ENCODE assay signal across 7 mouse cellular contexts in genomic region chr2:152020255-152020654, GRCm38 (mm10). TPM values are rescaled to one million over a fixed set of nuclear protein-coding genes. Genes with fewer than 3 reads are reported as not detected.
DNase-seq lines count a peak whose midpoint lies in the region; ATAC-seq and TF ChIP-seq lines count a peak whose summit lies in the region.

No protein-coding gene starts in this region.

- ATAC-seq in embryonic facial prominence, embryonic 11.5 days (replicated peaks; ENCODE audit: insufficient number of reproducible peaks, low FRiP score, low TSS enrichment, low read depth): 0 out of 2 replicates have a peak, but pooled peaks have one; percentile 6

- no peaks in the 10 kb centered on the region for H3K36me3 ChIP-seq in testis, adult 2 months (ENCODE audit: control insufficient read depth, insufficient read depth, low read length)
- H3K36me3 ChIP-seq in embryonic facial prominence, embryonic 11.5 days (replicated peaks; ENCODE audit: control insufficient read depth, insufficient read depth, low read depth, low read length): no peaks in the 10 kb centered on the region

- TF ChIP-seq CTCF in testis, adult 2 months (IDR thresholded peaks at IDR 0.05; ENCODE audit: control insufficient read depth, insufficient read depth, insufficient replicate concordance, low read depth, low read length): peak; percentile 79; the same call in 1 of the 2 replicates

- H3K4me2 ChIP-seq in embryonic facial prominence, embryonic 11.5 days (ENCODE audit: low read depth, low read length): no peak overlapping the region

- H3K27ac ChIP-seq in testis, adult 2 months (ENCODE audit: control insufficient read depth, insufficient read depth, low read depth, low read length): no peak overlapping the region
- H3K27ac ChIP-seq in embryonic facial prominence, embryonic 11.5 days (replicated peaks; ENCODE audit: low read depth, low read length): no peak overlapping the region

- no peaks in the 10 kb centered on the region for H3K27me3 ChIP-seq in testis, adult 2 months (ENCODE audit: control insufficient read depth, insufficient read depth, low read length)
- H3K27me3 ChIP-seq in embryonic facial prominence, embryonic 11.5 days (ENCODE audit: control insufficient read depth, insufficient read depth, low read length): no peaks in the 10 kb centered on the region

- no peak for TF ChIP-seq POLR2A in testis, adult 2 months (IDR thresholded peaks at IDR 0.05; ENCODE audit: control insufficient read depth, low read depth, low read length)

- 26% methylated on average over 6 of the region's 6 CpGs for WGBS in embryonic facial prominence, embryonic 11.5 days

- no peak for DNase-seq in testis, postnatal 14 days (ENCODE audit: low spot score)
- peak; percentile 40 for DNase-seq in adrenal gland, adult 2 months
- DNase-seq in embryonic facial prominence, embryonic 11.5 days (ENCODE audit: low spot score): peak; percentile 66
- DNase-seq in induced T-regulatory cell, adult 2 months (ENCODE audit: low read depth): peak; percentile 56
- DNase-seq in lung, postnatal 10 days: peak; percentile 61
- peak; percentile 83 for DNase-seq in retina, postnatal 1 day

- H3K4me3 ChIP-seq in testis, adult 2 months (ENCODE audit: control insufficient read depth, low read depth, low read length): no peak overlapping the region
- H3K4me3 ChIP-seq in embryonic facial prominence, embryonic 11.5 days (ENCODE audit: low read depth, low read length): no peak overlapping the region

- peaks cover 7% of the 10 kb centered on the region for H3K4me1 ChIP-seq in testis, adult 2 months (ENCODE audit: control insufficient read depth, insufficient read depth, low read length)
- no peaks in the 10 kb centered on the region for H3K4me1 ChIP-seq in embryonic facial prominence, embryonic 11.5 days (ENCODE audit: control insufficient read depth, insufficient read depth, low read length)

- H3K9me3 ChIP-seq in embryonic facial prominence, embryonic 11.5 days (replicated peaks; ENCODE audit: control insufficient read depth, low read length): no peaks in the 10 kb centered on the region

- H3K9ac ChIP-seq in embryonic facial prominence, embryonic 11.5 days (replicated peaks; ENCODE audit: low read length): no peak overlapping the region

RNA-seq across cellular contexts. Expression of gene Slc52a3, which starts 23.9 kb away (rescaled TPM):
- polyA plus RNA-seq in testis, adult 2 months (2012; rRNA removed): 37.6 and 52.4 TPM in 2 replicates
- total RNA-seq in adrenal gland, adult 2 months (2021): 1 to 10 TPM; 3.1 to 5.4 TPM
- polyA plus RNA-seq in adrenal gland, adult 2 months (2012; rRNA removed): 5.7 and 6.9 TPM in 2 replicates
- polyA plus RNA-seq in embryonic facial prominence, embryonic 11.5 days (2014; fragmentation: Nextera tagmentation; extraction: Ambion mirVana): 0.36 and 0.72 TPM in 2 replicates

RNA-seq across cellular contexts. Expression of gene Fam110a, which starts 40.2 kb away (rescaled TPM):
- polyA plus RNA-seq in testis, adult 2 months (2012; rRNA removed): 175 and 190 TPM in 2 replicates
- 10 to 100 TPM in 1 of 2 experiments, 1 to 10 TPM in 1; 8.5 to 11.3 TPM for total RNA-seq in adrenal gland, adult 2 months (2021)
- 24.1 and 24.6 TPM in 2 replicates for polyA plus RNA-seq in adrenal gland, adult 2 months (2012; rRNA removed)
- 31.7 and 34.8 TPM in 2 replicates for polyA plus RNA-seq in embryonic facial prominence, embryonic 11.5 days (2014; fragmentation: Nextera tagmentation; extraction: Ambion mirVana)
